Mouse (Mus musculus) liver, embryonic 14.5 days (tissue): ENCODE measurements at regions not wholly inside any gene's neighbourhood (a gene's known extent, or its start where the extent isn't known, plus 50 kb on each side); places are given as distances from the start of the nearest gene placed in this dataset.

ENCODE experiments used
- CTCF ChIP-seq: IDR thresholded peaks from 2 replicates; pipeline ENCODE4 v1.5.1; 2016; ENCODE audit warnings: antibody characterized with exemption, low read depth, control low read depth
- EP300 ChIP-seq: IDR thresholded peaks from 2 replicates; pipeline ENCODE4 v1.6.1; 2016; ENCODE audit warnings: antibody characterized with exemption, low read depth

DNA sequence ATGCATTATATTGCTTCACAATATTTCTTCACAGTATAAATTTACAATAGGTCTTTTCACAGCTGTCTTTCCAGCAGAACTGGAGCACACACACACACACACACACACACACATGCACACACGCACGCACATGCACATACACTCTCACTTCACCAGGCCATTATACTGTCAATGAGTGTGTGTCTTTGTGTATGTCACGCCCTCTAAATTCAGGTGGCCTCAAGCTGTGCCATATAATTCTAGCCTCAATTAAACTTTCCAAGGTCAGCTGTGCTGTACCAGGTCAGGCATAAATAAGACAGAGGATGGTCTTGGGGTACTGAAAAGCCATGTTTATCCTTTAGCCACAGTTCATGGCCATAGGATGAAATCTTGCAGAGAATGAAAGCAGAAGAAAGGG lies 442.4 kb downstream of the Gm10295 start:
- TF ChIP-seq EP300 (no peak), CTCF (no peak)
